Mouse (Mus musculus) midbrain, embryonic 10.5 days (tissue): ENCODE data around the gene Gm30083. TPM values are rescaled to one million over a fixed set of nuclear protein-coding genes. Genes with fewer than 3 reads are reported as not detected.
A peak's percentile ranks its signal among the peaks of the same experiment; 100 is the strongest.

Experiments
- DNase-seq: peaks from one replicate; pipeline ENCODE4 v3.0.0-alpha.2; 2017; ENCODE audit warnings: low spot score
- H3K27ac ChIP-seq: fragments of 300-500 bp; sonication (generic); replicated peaks from 2 replicates; pipeline ENCODE4 v1.5.1; 2016; ENCODE audit warnings: mild to moderate bottlenecking
- H3K27me3 ChIP-seq: fragments of 300-500 bp; sonication (generic); 2 replicates; pipeline ENCODE4 v1.6.1; 2016; ENCODE audit warnings: low read depth, mild to moderate bottlenecking; ENCODE audit not compliant: poor library complexity, severe bottlenecking
- H3K36me3 ChIP-seq: fragments of 300-500 bp; sonication (generic); 2 replicates; pipeline ENCODE4 v1.6.1; 2016; ENCODE audit warnings: mild to moderate bottlenecking, moderate library complexity
- H3K4me1 ChIP-seq: fragments of 300-500 bp; sonication (generic); 2 replicates; pipeline ENCODE4 v1.6.1; 2016
- H3K4me3 ChIP-seq: fragments of 300-500 bp; sonication (generic); 2 replicates; pipeline ENCODE4 v1.5.1; 2016; ENCODE audit warnings: mild to moderate bottlenecking, moderate library complexity
- H3K9me3 ChIP-seq: fragments of 300-500 bp; sonication (generic); replicated peaks from 2 replicates; pipeline ENCODE4 v1.6.1; 2016; ENCODE audit warnings: mild to moderate bottlenecking
- WGBS: fragments of 180-500 bp; shearing (Covaris S2); methylation state at CpG from one replicate; pipeline ENCODE4 v1.1.7; 2016; 5-methylcytosine and 5-hydroxymethylcytosine counted together
- polyA plus RNA-seq: library from polyadenylated mRNA; unstranded; fragments of >200 nt; fragmentation: Nextera tagmentation; extraction: Ambion mirVana; gene quantifications from 2 replicates; pipeline ENCODE4 v1.2.1, GENCODE M21; 2016

Gene Gm30083
- polyA plus RNA-seq, 1 experiment from 2014 or later, result not detected

DNA sequence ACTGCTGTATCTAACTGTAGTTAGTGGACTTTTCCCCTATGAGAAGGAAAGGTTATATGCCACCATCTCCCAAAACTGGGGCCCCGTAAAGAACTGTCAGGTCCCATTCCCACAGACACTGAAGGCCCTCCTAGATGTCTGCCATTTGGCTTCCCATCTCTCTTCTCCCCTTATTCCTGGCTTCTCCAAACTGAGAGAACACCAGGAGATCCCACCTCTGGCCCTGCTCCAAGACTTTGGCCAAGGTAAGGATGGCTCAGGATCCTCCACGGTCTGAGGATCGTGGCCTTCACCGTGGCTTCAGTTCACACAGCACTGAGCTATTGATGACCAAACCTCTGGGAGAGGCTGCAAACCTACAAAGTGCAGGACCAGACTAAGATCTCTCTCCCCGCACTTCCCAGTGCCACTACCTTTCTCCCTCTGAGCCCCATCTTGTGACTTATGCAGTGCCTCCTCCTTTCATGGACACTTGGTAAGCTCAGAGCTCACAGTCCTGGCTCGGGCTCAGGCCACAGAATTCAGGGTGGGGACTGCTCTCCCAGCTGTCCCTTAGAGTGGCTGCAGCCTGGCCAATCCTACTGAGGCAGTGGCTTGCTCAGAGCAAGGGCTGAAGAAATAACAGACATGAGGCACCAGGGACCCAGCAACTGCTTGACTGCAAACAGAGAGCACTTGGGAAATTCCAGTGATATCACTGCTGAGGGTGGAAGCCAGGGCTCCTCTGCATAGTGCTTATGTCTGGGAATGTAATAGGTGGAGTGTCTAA lies 21.3 kb downstream of the Gm30083 start:
- Histone ChIP-seq H3K27me3 (no peaks in the 10 kb centered on the region), H3K36me3 (no peaks in the 10 kb centered on the region), H3K9me3 (no peaks in the 10 kb centered on the region), H3K27ac (no peak overlapping the region), H3K4me3 (no peak overlapping the region), H3K4me1 (peaks cover 4% of the 10 kb centered on the region; the same call in 1 of the 2 replicates)
- no peak for DNase-seq
- WGBS, result 89% methylated on average over 6 of the region's 6 CpGs

GRCm38 (mm10) chr14:33993051-33993450 lies 21.9 kb downstream of the Gm30083 start:
- WGBS, result 90% methylated on average over 9 of the region's 9 CpGs
- no peak overlapping the region for H3K4me3 ChIP-seq
- H3K9me3 ChIP-seq, result no peaks in the 10 kb centered on the region
- H3K36me3 ChIP-seq, result no peaks in the 10 kb centered on the region
- H3K4me1 ChIP-seq, result peaks cover 4% of the 10 kb centered on the region; the same call in 1 of the 2 replicates
- no peak for DNase-seq
- H3K27me3 ChIP-seq, result no peaks in the 10 kb centered on the region
- H3K27ac ChIP-seq, result no peak overlapping the region

DNA sequence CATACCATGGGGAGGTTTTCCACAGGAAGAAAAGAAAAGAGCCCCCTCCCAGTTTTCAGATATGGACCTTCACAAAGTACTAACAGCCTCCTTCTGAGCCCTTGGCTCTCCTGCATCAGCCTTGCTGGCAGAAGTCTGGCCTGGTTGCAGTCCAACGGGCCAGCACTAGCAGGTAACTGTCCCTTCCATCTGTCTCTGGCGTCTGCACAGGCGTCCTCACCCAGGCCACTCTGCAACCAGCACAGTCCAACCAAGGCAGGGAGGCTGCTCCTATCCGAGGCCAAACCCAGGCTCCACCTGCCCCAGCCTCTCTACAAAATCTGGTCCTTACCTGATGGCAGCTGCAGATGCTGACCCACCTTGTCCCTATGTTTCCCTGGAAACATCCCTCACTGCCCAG lies 23.0 kb downstream of the Gm30083 start:
- H3K9me3 ChIP-seq, result no peaks in the 10 kb centered on the region
- H3K4me3 ChIP-seq, result no peak overlapping the region
- WGBS, result 78% methylated on average over 4 of the region's 4 CpGs
- H3K27ac ChIP-seq, result no peak overlapping the region
- H3K4me1 ChIP-seq, result peaks cover 4% of the 10 kb centered on the region; the same call in 1 of the 2 replicates
- no peaks in the 10 kb centered on the region for H3K36me3 ChIP-seq
- no peaks in the 10 kb centered on the region for H3K27me3 ChIP-seq
- no peak for DNase-seq

GRCm38 (mm10) chr14:33989201-33989600 lies 25.8 kb downstream of the Gm30083 start:
- DNase-seq, result no peak
- 62% methylated on average over 3 of the region's 3 CpGs for WGBS
- H3K36me3 ChIP-seq, result no peaks in the 10 kb centered on the region

GRCm38 (mm10) chr14:33978604-33979059 lies 36.4 kb downstream of the Gm30083 start, which contains the start of gene Zfp488:
Gene Zfp488, minus strand, starts transcription at chr14:33978764.
- Histone ChIP-seq H3K27me3 (peaks cover 34% of the 10 kb centered on the region), H3K4me1 (peaks cover 10% of the 10 kb centered on the region), H3K36me3 (no peaks in the 10 kb centered on the region), H3K9me3 (no peaks in the 10 kb centered on the region), H3K4me3 (peak within 1 kb of the TSS; percentile 59), H3K27ac (peak within 1 kb of the TSS; percentile 46)
- WGBS, result 3% methylated on average over 25 of the region's 25 CpGs
- peak; percentile 47 for DNase-seq

More at GRCm38 (mm10) chr14:33989201-33989600, 25.8 kb downstream of the Gm30083 start:
- peaks cover 4% of the 10 kb centered on the region; the same call in 1 of the 2 replicates for H3K4me1 ChIP-seq
- no peaks in the 10 kb centered on the region for H3K27me3 ChIP-seq
- H3K27ac ChIP-seq, result no peak overlapping the region
- H3K9me3 ChIP-seq, result no peaks in the 10 kb centered on the region
- no peak overlapping the region for H3K4me3 ChIP-seq

DNA sequence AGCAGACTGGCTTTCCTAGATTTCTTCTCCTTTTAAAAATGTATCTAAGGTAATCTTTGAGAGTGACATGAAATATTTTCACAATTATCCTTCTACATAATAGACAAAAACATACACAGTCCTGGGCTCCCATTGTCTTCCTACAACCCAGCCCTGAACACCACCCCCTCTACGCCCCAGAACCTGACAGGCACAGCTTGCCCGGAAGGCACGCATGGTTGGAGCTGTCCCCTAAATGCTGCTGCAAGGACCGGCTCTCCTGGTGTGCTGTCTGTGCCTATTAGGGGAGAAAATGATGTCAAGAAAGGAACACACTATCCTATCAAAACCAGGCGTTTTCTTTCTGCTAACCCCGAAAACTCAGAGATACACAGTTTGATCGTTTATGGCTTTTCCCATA lies 37.2 kb downstream of the Gm30083 start:
- Histone ChIP-seq H3K9me3 (no peaks in the 10 kb centered on the region), H3K4me1 (peaks cover 10% of the 10 kb centered on the region), H3K27me3 (peaks cover 34% of the 10 kb centered on the region), H3K36me3 (no peaks in the 10 kb centered on the region), H3K4me3 (no peak overlapping the region), H3K27ac (no peak overlapping the region)
- WGBS, result 51% methylated on average over 7 of the region's 7 CpGs
- DNase-seq, result no peak

DNA sequence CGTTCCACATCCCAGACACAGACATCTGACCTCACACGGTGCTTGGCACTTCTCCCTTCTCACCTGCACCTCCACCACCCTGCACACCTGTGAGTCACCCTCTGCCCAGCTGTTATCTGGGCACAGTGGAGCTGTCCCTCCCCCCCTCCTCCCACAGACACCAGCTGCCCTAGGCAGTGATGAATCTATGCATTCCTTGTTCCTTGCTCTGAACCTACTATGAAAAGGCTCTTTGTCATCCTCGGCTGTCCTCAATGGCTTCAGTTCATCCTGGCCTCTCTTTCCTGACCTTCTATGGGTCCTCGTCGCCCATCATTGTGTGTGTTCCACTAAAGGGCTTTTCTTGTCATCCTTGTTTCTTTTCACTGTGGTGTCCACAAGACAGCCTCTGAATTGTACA lies 40.2 kb downstream of the Gm30083 start:
- no peak for DNase-seq

GRCm38 (mm10) chr14:33972679-33973078 lies 42.3 kb downstream of the Gm30083 start:
- no peaks in the 10 kb centered on the region for H3K36me3 ChIP-seq
- no peak for DNase-seq
- H3K27me3 ChIP-seq, result peaks cover 11% of the 10 kb centered on the region
- H3K4me1 ChIP-seq, result no peaks in the 10 kb centered on the region; the same call in 1 of the 2 replicates
- H3K4me3 ChIP-seq, result no peak overlapping the region
- H3K9me3 ChIP-seq, result no peaks in the 10 kb centered on the region
- no peak overlapping the region for H3K27ac ChIP-seq
- 48% methylated on average over 7 of the region's 7 CpGs for WGBS

More for the DNA sequence above, 40.2 kb downstream of the Gm30083 start:
- H3K27me3 ChIP-seq, result peaks cover 31% of the 10 kb centered on the region
- H3K36me3 ChIP-seq, result no peaks in the 10 kb centered on the region
- H3K4me1 ChIP-seq, result peaks cover 10% of the 10 kb centered on the region
- H3K9me3 ChIP-seq, result no peaks in the 10 kb centered on the region
- no peak overlapping the region for H3K27ac ChIP-seq
- 76% methylated on average over 5 of the region's 5 CpGs for WGBS
- no peak overlapping the region for H3K4me3 ChIP-seq

- Histone ChIP-seq H3K36me3 (no peaks in the 10 kb centered on the region), H3K4me3 (no peak overlapping the region), H3K27me3 (no peaks in the 10 kb centered on the region), H3K27ac (no peak overlapping the region), H3K9me3 (no peaks in the 10 kb centered on the region), H3K4me1 (no peaks in the 10 kb centered on the region)
- WGBS, result 75% methylated on average over 7 of the region's 7 CpGs
- DNase-seq, result no peak
These were observed 49.3 kb downstream of the Gm30083 start for GRCm38 (mm10) chr14:33965675-33966074.

GRCm38 (mm10) chr14:33959341-33959740 lies 55.6 kb downstream of the Gm30083 start:
- H3K4me3 ChIP-seq, result no peak overlapping the region
- WGBS, result 13% methylated on average over 9 of the region's 9 CpGs
- peak; percentile 55 for DNase-seq
- H3K4me1 ChIP-seq, result no peaks in the 10 kb centered on the region
- no peaks in the 10 kb centered on the region for H3K36me3 ChIP-seq
- H3K27me3 ChIP-seq, result peaks cover 5% of the 10 kb centered on the region; the same call in 1 of the 2 replicates
- H3K27ac ChIP-seq, result no peak overlapping the region
- no peaks in the 10 kb centered on the region for H3K9me3 ChIP-seq

GRCm38 (mm10) chr14:33958841-33959240 lies 56.1 kb downstream of the Gm30083 start:
- Histone ChIP-seq H3K27ac (no peak overlapping the region), H3K9me3 (no peaks in the 10 kb centered on the region), H3K36me3 (no peaks in the 10 kb centered on the region), H3K27me3 (peaks cover 5% of the 10 kb centered on the region; the same call in 1 of the 2 replicates), H3K4me1 (peaks cover 4% of the 10 kb centered on the region), H3K4me3 (no peak overlapping the region)
- WGBS, result 69% methylated on average over 3 of the region's 3 CpGs
- no peak for DNase-seq

GRCm38 (mm10) chr14:33958186-33958585 lies 56.8 kb downstream of the Gm30083 start:
- Histone ChIP-seq H3K27me3 (peaks cover 5% of the 10 kb centered on the region; the same call in 1 of the 2 replicates), H3K4me1 (peaks cover 8% of the 10 kb centered on the region), H3K36me3 (no peaks in the 10 kb centered on the region), H3K9me3 (no peaks in the 10 kb centered on the region), H3K27ac (no peak overlapping the region), H3K4me3 (no peak overlapping the region)
- 91% methylated on average over 4 of the region's 4 CpGs for WGBS
- no peak for DNase-seq

GRCm38 (mm10) chr14:33956055-33956454 lies 58.9 kb downstream of the Gm30083 start:
- Histone ChIP-seq H3K27me3 (peaks cover 5% of the 10 kb centered on the region; the same call in 1 of the 2 replicates), H3K4me1 (peaks cover 8% of the 10 kb centered on the region), H3K4me3 (no peak overlapping the region), H3K9me3 (no peaks in the 10 kb centered on the region), H3K36me3 (no peaks in the 10 kb centered on the region), H3K27ac (no peak overlapping the region)
- 78% methylated on average over 13 of the region's 13 CpGs for WGBS
- no peak for DNase-seq
